Mouse (Mus musculus) limb, embryonic 13.5 days (tissue): ENCODE measurements around the gene Zfp507. TPM values are rescaled to one million over a fixed set of nuclear protein-coding genes. Genes with fewer than 3 reads are reported as not detected.

Experiments used
- ATAC-seq: fragments of 200-750 bp; cut with Nextera tagmentation; 2 replicates; pipeline ENCODE4 v1.8.0; 2017; ENCODE audit warnings: low read depth, moderate number of reproducible peaks, moderate TSS enrichment; ENCODE audit not compliant: low FRiP score
- H3K27ac ChIP-seq: fragments of 300-500 bp; sonication (generic); 2 replicates; pipeline ENCODE4 v1.5.1; 2015; ENCODE audit warnings: inconsistent platforms, mild to moderate bottlenecking, moderate library complexity
- H3K27me3 ChIP-seq: fragments of 300-500 bp; sonication (generic); 2 replicates; pipeline ENCODE4 v1.6.1; 2015; ENCODE audit warnings: mild to moderate bottlenecking, inconsistent platforms
- H3K36me3 ChIP-seq: fragments of 300-500 bp; sonication (generic); 2 replicates; pipeline ENCODE4 v1.6.1; 2015; ENCODE audit warnings: inconsistent platforms, mild to moderate bottlenecking, moderate library complexity
- H3K4me1 ChIP-seq: fragments of 300-500 bp; sonication (generic); 2 replicates; pipeline ENCODE4 v1.6.1; 2015; ENCODE audit warnings: inconsistent platforms
- H3K4me2 ChIP-seq: fragments of 300-500 bp; sonication (generic); replicated peaks from 2 replicates; pipeline ENCODE4 v1.6.1; 2015; ENCODE audit warnings: inconsistent platforms, mild to moderate bottlenecking, moderate library complexity
- H3K4me3 ChIP-seq: fragments of 300-500 bp; sonication (generic); 2 replicates; pipeline ENCODE4 v1.5.1; 2015; ENCODE audit warnings: moderate library complexity, mild to moderate bottlenecking, inconsistent platforms
- H3K9ac ChIP-seq: fragments of 300-500 bp; sonication (generic); 2 replicates; pipeline ENCODE4 v1.6.1; 2015; ENCODE audit warnings: mild to moderate bottlenecking, inconsistent platforms
- H3K9me3 ChIP-seq: fragments of 300-500 bp; sonication (generic); 2 replicates; pipeline ENCODE4 v1.6.1; 2016; ENCODE audit warnings: inconsistent platforms
- WGBS: fragments of 180-500 bp; shearing (Covaris S2); methylation state at CpG from one replicate; pipeline ENCODE4 v1.1.7; 2015; 5-methylcytosine and 5-hydroxymethylcytosine counted together
- polyA plus RNA-seq: library from polyadenylated mRNA; unstranded; fragments of >200 nt; fragmentation: Nextera tagmentation; extraction: Ambion mirVana; gene quantifications from 2 replicates; pipeline ENCODE4 v1.2.1, GENCODE M21; 2015

Zfp507 gene
- polyA plus RNA-seq, 1 experiment from 2014 or later = 20.8 TPM

GRCm38 (mm10) chr7:35772347-35772746, 30.5 kb downstream of the Zfp507 start:
- 89% methylated on average over 8 of the region's 8 CpGs for WGBS
- H3K9me3 ChIP-seq = no peaks in the 10 kb centered on the region
- H3K4me2 ChIP-seq = no peak overlapping the region
- no peak overlapping the region for H3K4me3 ChIP-seq
- no peak overlapping the region for H3K9ac ChIP-seq
- H3K27me3 ChIP-seq = no peaks in the 10 kb centered on the region
- peaks cover 51% of the 10 kb centered on the region for H3K36me3 ChIP-seq
- H3K27ac ChIP-seq = no peak overlapping the region
- H3K4me1 ChIP-seq = no peaks in the 10 kb centered on the region
- no peak for ATAC-seq

GRCm38 (mm10) chr7:35771106-35771505, 31.7 kb downstream of the Zfp507 start:
- H3K9me3 ChIP-seq = no peaks in the 10 kb centered on the region
- no peak overlapping the region for H3K27ac ChIP-seq
- peaks cover 41% of the 10 kb centered on the region for H3K36me3 ChIP-seq
- H3K4me3 ChIP-seq = no peak overlapping the region
- no peak for ATAC-seq
- H3K4me2 ChIP-seq = no peak overlapping the region
- H3K9ac ChIP-seq = no peak overlapping the region
- no peaks in the 10 kb centered on the region for H3K4me1 ChIP-seq
- H3K27me3 ChIP-seq = no peaks in the 10 kb centered on the region

GRCm38 (mm10) chr7:35770122-35770521, 32.7 kb downstream of the Zfp507 start:
- Histone ChIP-seq H3K4me2 (no peak overlapping the region), H3K9ac (no peak overlapping the region), H3K4me3 (no peak overlapping the region), H3K27ac (no peak overlapping the region), H3K9me3 (no peaks in the 10 kb centered on the region), H3K27me3 (no peaks in the 10 kb centered on the region), H3K4me1 (no peaks in the 10 kb centered on the region), H3K36me3 (peaks cover 31% of the 10 kb centered on the region)
- 85% methylated on average over 7 of the region's 7 CpGs for WGBS
- ATAC-seq = no peak

- Histone ChIP-seq H3K9me3 (0 out of 2 replicates have a peak, but pooled peaks cover 3% of the 10 kb centered on the region), H3K4me3 (no peak overlapping the region), H3K27ac (no peak overlapping the region), H3K27me3 (no peaks in the 10 kb centered on the region), H3K9ac (no peak overlapping the region), H3K4me2 (no peak overlapping the region), H3K4me1 (no peaks in the 10 kb centered on the region), H3K36me3 (no peaks in the 10 kb centered on the region)
- WGBS = 88% methylated on average over 11 of the region's 11 CpGs
- ATAC-seq = no peak
Observed at GRCm38 (mm10) chr7:35764461-35764860, 38.3 kb downstream of the Zfp507 start.

GRCm38 (mm10) chr7:35761801-35762200, 41.0 kb downstream of the Zfp507 start:
- no peak overlapping the region for H3K4me2 ChIP-seq
- no peaks in the 10 kb centered on the region for H3K36me3 ChIP-seq
- 78% methylated on average over 5 of the region's 5 CpGs for WGBS
- no peak overlapping the region for H3K27ac ChIP-seq
- no peak for ATAC-seq
- no peaks in the 10 kb centered on the region for H3K27me3 ChIP-seq
- no peaks in the 10 kb centered on the region for H3K4me1 ChIP-seq
- no peak overlapping the region for H3K9ac ChIP-seq
- H3K9me3 ChIP-seq = 0 out of 2 replicates have a peak, but pooled peaks cover 3% of the 10 kb centered on the region
- H3K4me3 ChIP-seq = no peak overlapping the region

- 15% methylated on average over 2 of the region's 2 CpGs for WGBS
- no peak overlapping the region for H3K4me2 ChIP-seq
- no peaks in the 10 kb centered on the region for H3K36me3 ChIP-seq
- no peak overlapping the region for H3K27ac ChIP-seq
- ATAC-seq = no peak
- no peak overlapping the region for H3K9ac ChIP-seq
- H3K4me3 ChIP-seq = no peak overlapping the region
- no peaks in the 10 kb centered on the region for H3K27me3 ChIP-seq
- H3K4me1 ChIP-seq = peaks cover 4% of the 10 kb centered on the region
- H3K9me3 ChIP-seq = 0 out of 2 replicates have a peak, but pooled peaks cover 3% of the 10 kb centered on the region
Observed at GRCm38 (mm10) chr7:35759602-35760001, 43.2 kb downstream of the Zfp507 start.

- Histone ChIP-seq H3K4me3 (no peak overlapping the region), H3K27ac (no peak overlapping the region), H3K9me3 (no peaks in the 10 kb centered on the region), H3K27me3 (no peaks in the 10 kb centered on the region), H3K9ac (no peak overlapping the region), H3K4me2 (no peak overlapping the region), H3K4me1 (peaks cover 14% of the 10 kb centered on the region), H3K36me3 (0 out of 2 replicates have a peak, but pooled peaks cover under 1% of the 10 kb centered on the region)
- WGBS = 42% methylated on average over 14 of the region's 14 CpGs
- ATAC-seq = no peak
Observed at GRCm38 (mm10) chr7:35756510-35757440, 46.0 kb downstream of the Zfp507 start.

- H3K9ac ChIP-seq = peak overlapping the region; percentile 59
- H3K4me3 ChIP-seq = peak overlapping the region; percentile 93
- ATAC-seq = no peak
Observed at GRCm38 (mm10) chr7:35754886-35755168, 48.0 kb downstream of the Zfp507 start.

GRCm38 (mm10) chr7:35754033-35754885, 48.5 kb downstream of the Zfp507 start, which contains the start of gene Dpy19l3:
Gene Dpy19l3 (minus strand): TSS chr7:35754454.
- H3K4me3 ChIP-seq = peak within 1 kb of the TSS; percentile 93
- under 1% methylated on average over 56 of the region's 70 CpGs for WGBS
- ATAC-seq = peak; percentile 99
- H3K9ac ChIP-seq = peak within 1 kb of the TSS; percentile 78
- H3K27ac ChIP-seq = peak within 1 kb of the TSS; percentile 59; the same call in 1 of the 2 replicates
- H3K4me2 ChIP-seq = peak within 1 kb of the TSS; percentile 93
- peaks cover 24% of the 10 kb centered on the region for H3K36me3 ChIP-seq
- peaks cover 14% of the 10 kb centered on the region for H3K4me1 ChIP-seq
- no peaks in the 10 kb centered on the region for H3K27me3 ChIP-seq
- H3K9me3 ChIP-seq = no peaks in the 10 kb centered on the region

More at GRCm38 (mm10) chr7:35754886-35755168, 48.0 kb downstream of the Zfp507 start:
- WGBS = 62% methylated on average over 4 of the region's 4 CpGs
- Histone ChIP-seq H3K4me2 (peak overlapping the region; percentile 93), H3K4me1 (peaks cover 14% of the 10 kb centered on the region), H3K27ac (peak overlapping the region; percentile 59; the same call in 1 of the 2 replicates), H3K36me3 (peaks cover 18% of the 10 kb centered on the region), H3K27me3 (no peaks in the 10 kb centered on the region), H3K9me3 (no peaks in the 10 kb centered on the region)

GRCm38 (mm10) chr7:35753319-35754032, 49.3 kb downstream of the Zfp507 start:
- Histone ChIP-seq H3K9me3 (no peaks in the 10 kb centered on the region), H3K36me3 (peaks cover 32% of the 10 kb centered on the region), H3K4me1 (peaks cover 14% of the 10 kb centered on the region), H3K9ac (peak overlapping the region; percentile 78), H3K27me3 (no peaks in the 10 kb centered on the region), H3K4me2 (peak overlapping the region; percentile 93), H3K4me3 (peak overlapping the region; percentile 93), H3K27ac (no peak overlapping the region)
- ATAC-seq = no peak
- WGBS = 5% methylated on average over 15 of the region's 15 CpGs

- Histone ChIP-seq H3K27ac (no peak overlapping the region), H3K27me3 (no peaks in the 10 kb centered on the region), H3K4me3 (no peak overlapping the region), H3K4me2 (no peak overlapping the region), H3K4me1 (peaks cover 14% of the 10 kb centered on the region), H3K36me3 (peaks cover 58% of the 10 kb centered on the region), H3K9me3 (no peaks in the 10 kb centered on the region), H3K9ac (no peak overlapping the region)
- ATAC-seq = no peak
- 95% methylated on average over 9 of the region's 9 CpGs for WGBS
Observed at GRCm38 (mm10) chr7:35750873-35751272, 51.9 kb downstream of the Zfp507 start.
